Mouse (Mus musculus) heart, postnatal 36 days (tissue): ENCODE data around the gene Ppme1. TPM values are rescaled to one million over a fixed set of nuclear protein-coding genes. Genes with fewer than 3 reads are reported as not detected.

Experiments used
- DNase-seq, 2 experiments: peaks; one replicate each; pipeline ENCODE4 v3.0.0; 2021 to 2022
- intact Hi-C: fragments of 180-260 bp; cut with DNase I; formaldehyde crosslinking; loops from one replicate; pipeline ENCODE4 v1.15.1; 2025
- total RNA-seq, 2 experiments: library from RNA; stranded (reverse); gene quantifications; 2 replicates each; pipeline ENCODE4 v1.2.3; 2021

The Ppme1 gene
- total RNA-seq, 2 experiments from 2014 or later: 35.6 to 37.2 TPM

GRCm38 (mm10) chr7:100283298-100283697 lies 88.8 kb downstream of the Ppme1 start:
- no peak for DNase-seq
- intact Hi-C loops: no loop called here

GRCm38 (mm10) chr7:100281596-100281995 lies 90.5 kb downstream of the Ppme1 start:
- DNase-seq: no peak
- intact Hi-C loops: no loop called here

- peak; percentile 37 to 38 for DNase-seq
- intact Hi-C loops: loop anchor here (1.0 to 5.0 kb wide), 2 partner anchors 44 to 112 kb away; no protein-coding TSS in a partner anchor
These were observed 92.3 kb downstream of the Ppme1 start for GRCm38 (mm10) chr7:100279803-100280202.

Other genes with a start within 250 kb of the Ppme1 start
- 1 to 10 TPM; 5.5 to 5.7 TPM for gene Lipt2, start 213.0 kb downstream of the Ppme1 start, total RNA-seq
- under 1 TPM; 0.81 to 1.00 TPM for gene Kcne3, start 195.8 kb downstream of the Ppme1 start, total RNA-seq
- 1 to 10 TPM; 6.4 to 8.6 TPM for gene Pgm2l1, start 144.9 kb downstream of the Ppme1 start, total RNA-seq
- under 1 TPM; 0.27 to 0.58 TPM for gene P4ha3, start 86.8 kb downstream of the Ppme1 start, total RNA-seq
- 1 to 10 TPM; 7.8 to 9.5 TPM for gene C2cd3, start 74 bp downstream of the Ppme1 start, total RNA-seq
- gene Ucp3, start 100.7 kb upstream of the Ppme1 start, total RNA-seq: 100 to 1,000 TPM in 1 of 2 experiments, 10 to 100 TPM in 1; 72.3 to 103 TPM
- gene Ucp2, start 121.0 kb upstream of the Ppme1 start, total RNA-seq: 100 to 1,000 TPM; 331 to 414 TPM
- not detected for gene Dnajb13, start 142.7 kb upstream of the Ppme1 start, total RNA-seq
- 10 to 100 TPM; 17.1 to 17.4 TPM for gene Coa4, start 164.8 kb upstream of the Ppme1 start, total RNA-seq
- 10 to 100 TPM; 65.6 to 68.0 TPM for gene Rab6a, start 235.1 kb upstream of the Ppme1 start, total RNA-seq
- 10 to 100 TPM; 66.3 to 73.0 TPM for gene Mrpl48, start 236.0 kb upstream of the Ppme1 start, total RNA-seq